Mouse (Mus musculus) forelimb bud, embryonic 11.5 days (tissue): ENCODE measurements at regions not wholly inside any gene's neighbourhood (a gene's known extent, or its start where the extent isn't known, plus 50 kb on each side); places are given as distances from the start of the nearest gene placed in this dataset.

Experiments
- DNase-seq: peaks from one replicate; pipeline ENCODE4 v3.0.0-alpha.2; 2012; ENCODE audit warnings: low read depth, low spot score

GRCm38 (mm10) chr1:143464863-143465262 lies 175.6 kb upstream of the B3galt2 start:
- DNase-seq: no peak

- DNase-seq: no peak
Observed at GRCm38 (mm10) chr1:143466092-143466491, 174.4 kb upstream of the B3galt2 start.

- DNase-seq: no peak
Observed at GRCm38 (mm10) chr1:143475329-143475728, 165.1 kb upstream of the B3galt2 start.

GRCm38 (mm10) chr1:143483345-143483744 lies 157.1 kb upstream of the B3galt2 start:
- no peak for DNase-seq

GRCm38 (mm10) chr1:143484936-143485335 lies 155.5 kb upstream of the B3galt2 start:
- no peak for DNase-seq

GRCm38 (mm10) chr1:143497092-143497491 lies 143.4 kb upstream of the B3galt2 start:
- no peak for DNase-seq

GRCm38 (mm10) chr1:143503436-143504065 lies 136.9 kb upstream of the B3galt2 start:
- DNase-seq: peak; percentile 12

GRCm38 (mm10) chr1:143504066-143504440 lies 136.4 kb upstream of the B3galt2 start:
- DNase-seq: no peak

- no peak for DNase-seq
Observed at GRCm38 (mm10) chr1:143505318-143505717, 135.1 kb upstream of the B3galt2 start.

GRCm38 (mm10) chr1:143523831-143524521 lies 116.5 kb upstream of the B3galt2 start:
- no peak for DNase-seq

- DNase-seq: no peak
Observed at GRCm38 (mm10) chr1:143524522-143524865, 116.0 kb upstream of the B3galt2 start.

GRCm38 (mm10) chr1:143540223-143540622 lies 100.2 kb upstream of the B3galt2 start:
- no peak for DNase-seq

- no peak for DNase-seq
Observed at GRCm38 (mm10) chr1:143540701-143541100, 99.8 kb upstream of the B3galt2 start.
